Mouse (Mus musculus) left cerebral cortex, adult 2 months (tissue): ENCODE results near the gene Slc22a18. TPM values are rescaled to one million over a fixed set of nuclear protein-coding genes. Genes with fewer than 3 reads are reported as not detected.

ENCODE experiments used
- DNase-seq, 2 experiments: peaks; one replicate each; pipeline ENCODE4 v3.0.0; 2021 to 2022; ENCODE audit warnings: low spot score in 2 of 2, mixed read lengths in 1 of 2; ENCODE audit errors: extremely low spot score in 1 of 2
- H3K27ac ChIP-seq: fragments of 200-600 bp; 2 replicates; pipeline ENCODE4 v1.8.1; 2022
- H3K4me3 ChIP-seq: fragments of 200-600 bp; 2 replicates; pipeline ENCODE4 v1.8.1; 2022
- CTCF ChIP-seq: fragments of 200-600 bp; IDR thresholded peaks from 2 replicates; pipeline ENCODE4 v1.8.1; 2022; ENCODE audit warnings: antibody characterized with exemption, mild to moderate bottlenecking, moderate library complexity
- intact Hi-C: fragments of 180-260 bp; cut with DNase I; formaldehyde crosslinking; loops from one replicate; pipeline ENCODE4 v1.15.1; 2025
- total RNA-seq, 2 experiments: library from RNA; stranded (reverse); gene quantifications; 2 replicates each; pipeline ENCODE4 v1.2.3; 2021

The Slc22a18 gene
- total RNA-seq, 2 experiments from 2014 or later = 0.58 to 0.81 TPM

GRCm38 (mm10) chr7:143489735-143490134 lies 16.2 kb downstream of the Slc22a18 start:
- TF ChIP-seq CTCF = no peak
- no peak for DNase-seq
- Histone ChIP-seq H3K27ac (no peak overlapping the region), H3K4me3 (no peak overlapping the region)
- intact Hi-C loops = no loop called here

GRCm38 (mm10) chr7:143493616-143494126 lies 20.1 kb downstream of the Slc22a18 start:
- DNase-seq = no peak
- Histone ChIP-seq H3K4me3 (no peak overlapping the region), H3K27ac (no peak overlapping the region)
- intact Hi-C loops = no loop called here
- no peak for TF ChIP-seq CTCF

- Histone ChIP-seq H3K27ac (no peak overlapping the region), H3K4me3 (no peak overlapping the region)
- no peak for DNase-seq
- intact Hi-C loops = no loop called here
- TF ChIP-seq CTCF = no peak
Observed at GRCm38 (mm10) chr7:143495104-143495961, 21.8 kb downstream of the Slc22a18 start.

- intact Hi-C loops = no loop called here
- TF ChIP-seq CTCF = no peak
- no peak for DNase-seq
- Histone ChIP-seq H3K27ac (no peak overlapping the region), H3K4me3 (no peak overlapping the region)
Observed at GRCm38 (mm10) chr7:143498584-143498983, 25.0 kb downstream of the Slc22a18 start.

GRCm38 (mm10) chr7:143500912-143501311 lies 27.4 kb downstream of the Slc22a18 start:
- TF ChIP-seq CTCF = no peak
- DNase-seq = no peak
- H3K27ac ChIP-seq = no peak overlapping the region
- intact Hi-C loops = no loop called here
- no peak overlapping the region for H3K4me3 ChIP-seq

- intact Hi-C loops = no loop called here
- DNase-seq = peak; percentile 19 to 32
- Histone ChIP-seq H3K4me3 (peak overlapping the region; percentile 38), H3K27ac (no peak overlapping the region)
- no peak for TF ChIP-seq CTCF
Observed at GRCm38 (mm10) chr7:143501643-143502417, 28.3 kb downstream of the Slc22a18 start.

GRCm38 (mm10) chr7:143502418-143503200 lies 29.1 kb downstream of the Slc22a18 start, which contains the start of gene Phlda2:
TSS of gene Phlda2 (minus strand) at chr7:143503150.
- no peak within 1 kb of the TSS for H3K27ac ChIP-seq
- H3K4me3 ChIP-seq = peak within 1 kb of the TSS; percentile 38
- no peak for TF ChIP-seq CTCF
- DNase-seq = no peak
- intact Hi-C loops = no loop called here

- Histone ChIP-seq H3K27ac (no peak overlapping the region), H3K4me3 (no peak overlapping the region)
- no peak for DNase-seq
- TF ChIP-seq CTCF = no peak
- intact Hi-C loops = no loop called here
Observed at GRCm38 (mm10) chr7:143503926-143504325, 30.4 kb downstream of the Slc22a18 start.

- no peak for DNase-seq
- no peak overlapping the region for H3K27ac ChIP-seq
- H3K4me3 ChIP-seq = no peak overlapping the region
- TF ChIP-seq CTCF = no peak
- intact Hi-C loops = no loop called here
Observed at GRCm38 (mm10) chr7:143505411-143505810, 31.9 kb downstream of the Slc22a18 start.

GRCm38 (mm10) chr7:143505823-143506222 lies 32.3 kb downstream of the Slc22a18 start:
- TF ChIP-seq CTCF = peak; percentile 65
- Histone ChIP-seq H3K4me3 (no peak overlapping the region), H3K27ac (no peak overlapping the region)
- peak; percentile 52 to 68 for DNase-seq
- intact Hi-C loops = loop anchor here (1.0 kb wide), 1 partner anchor 26 kb away; no protein-coding TSS in a partner anchor

- no peak overlapping the region for H3K4me3 ChIP-seq
- DNase-seq = no peak
- no peak overlapping the region for H3K27ac ChIP-seq
- no peak for TF ChIP-seq CTCF
- intact Hi-C loops = loop anchor here (1.0 kb wide), 1 partner anchor 26 kb away; no protein-coding TSS in a partner anchor
Observed at GRCm38 (mm10) chr7:143506271-143506670, 32.7 kb downstream of the Slc22a18 start.
